Mouse (Mus musculus) heart, embryonic 13.5 days (tissue): ENCODE measurements at regions not wholly inside any gene's neighbourhood (a gene's known extent, or its start where the extent isn't known, plus 50 kb on each side); places are given as distances from the start of the nearest gene placed in this dataset.

ENCODE experiments used
- ATAC-seq: fragments of 200-750 bp; cut with Nextera tagmentation; 2 replicates; pipeline ENCODE4 v1.8.0; 2017; ENCODE audit warnings: moderate TSS enrichment; ENCODE audit not compliant: insufficient number of reproducible peaks, low FRiP score, low TSS enrichment; ENCODE audit errors: extremely low read depth
- H3K27ac ChIP-seq: fragments of 300-500 bp; sonication (generic); replicated peaks from 2 replicates; pipeline ENCODE4 v1.5.1; 2015; ENCODE audit warnings: moderate library complexity, mild to moderate bottlenecking, inconsistent platforms
- H3K27me3 ChIP-seq: fragments of 300-500 bp; sonication (generic); replicated peaks from 2 replicates; pipeline ENCODE4 v1.6.1; 2015; ENCODE audit warnings: mild to moderate bottlenecking, inconsistent platforms
- H3K36me3 ChIP-seq: fragments of 300-500 bp; sonication (generic); 2 replicates; pipeline ENCODE4 v1.6.1; 2015; ENCODE audit warnings: mild to moderate bottlenecking, inconsistent platforms
- H3K4me1 ChIP-seq: fragments of 300-500 bp; sonication (generic); 2 replicates; pipeline ENCODE4 v1.6.1; 2015; ENCODE audit warnings: inconsistent platforms
- H3K4me2 ChIP-seq: fragments of 300-500 bp; sonication (generic); 2 replicates; pipeline ENCODE4 v1.6.1; 2015; ENCODE audit warnings: inconsistent platforms, mild to moderate bottlenecking, moderate library complexity
- H3K4me3 ChIP-seq: fragments of 300-500 bp; sonication (generic); 2 replicates; pipeline ENCODE4 v1.5.1; 2015; ENCODE audit warnings: moderate library complexity, mild to moderate bottlenecking, inconsistent platforms
- H3K9ac ChIP-seq: fragments of 300-500 bp; sonication (generic); 2 replicates; pipeline ENCODE4 v1.6.1; 2015; ENCODE audit warnings: inconsistent platforms, mild to moderate bottlenecking, moderate library complexity
- H3K9me3 ChIP-seq: fragments of 300-500 bp; sonication (generic); 2 replicates; pipeline ENCODE4 v1.6.1; 2016; ENCODE audit warnings: inconsistent platforms
- WGBS: fragments of 180-500 bp; shearing (Covaris S2); methylation state at CpG from one replicate; pipeline ENCODE4 v1.1.7; 2015; ENCODE audit warnings: mixed read lengths; 5-methylcytosine and 5-hydroxymethylcytosine counted together

GRCm38 (mm10) chr5:91746077-91746476, 216.8 kb downstream of the Rchy1 start:
- Histone ChIP-seq H3K4me1 (peaks cover 13% of the 10 kb centered on the region), H3K9ac (no peak overlapping the region), H3K27ac (no peak overlapping the region), H3K9me3 (no peaks in the 10 kb centered on the region), H3K4me3 (no peak overlapping the region), H3K36me3 (no peaks in the 10 kb centered on the region), H3K4me2 (no peak overlapping the region), H3K27me3 (no peaks in the 10 kb centered on the region)
- ATAC-seq, result no peak
- 65% methylated on average over 5 of the region's 5 CpGs for WGBS

GRCm38 (mm10) chr5:91744389-91744788, 218.5 kb downstream of the Rchy1 start:
- H3K4me3 ChIP-seq, result no peak overlapping the region
- H3K9me3 ChIP-seq, result no peaks in the 10 kb centered on the region
- no peaks in the 10 kb centered on the region for H3K27me3 ChIP-seq
- H3K4me2 ChIP-seq, result no peak overlapping the region
- H3K27ac ChIP-seq, result no peak overlapping the region
- H3K36me3 ChIP-seq, result no peaks in the 10 kb centered on the region
- peaks cover 16% of the 10 kb centered on the region for H3K4me1 ChIP-seq
- no peak for ATAC-seq
- H3K9ac ChIP-seq, result no peak overlapping the region

- peak overlapping the region; percentile 81 for H3K27ac ChIP-seq
- peak overlapping the region; percentile 38 for H3K4me2 ChIP-seq
- WGBS, result 38% methylated on average over 4 of the region's 4 CpGs
- H3K36me3 ChIP-seq, result no peaks in the 10 kb centered on the region
- no peaks in the 10 kb centered on the region for H3K27me3 ChIP-seq
- no peak for ATAC-seq
- H3K9me3 ChIP-seq, result no peaks in the 10 kb centered on the region
- no peak overlapping the region for H3K9ac ChIP-seq
- no peak overlapping the region for H3K4me3 ChIP-seq
- peaks cover 20% of the 10 kb centered on the region for H3K4me1 ChIP-seq
These were observed 222.7 kb downstream of the Rchy1 start for GRCm38 (mm10) chr5:91740159-91740537.

GRCm38 (mm10) chr5:91739433-91740158, 222.2 kb downstream of the Parm1 start:
- H3K27me3 ChIP-seq, result no peaks in the 10 kb centered on the region
- H3K9me3 ChIP-seq, result no peaks in the 10 kb centered on the region
- no peak overlapping the region for H3K4me3 ChIP-seq
- peak overlapping the region; percentile 81 for H3K27ac ChIP-seq
- no peak overlapping the region for H3K9ac ChIP-seq
- no peak for ATAC-seq
- H3K36me3 ChIP-seq, result no peaks in the 10 kb centered on the region
- 32% methylated on average over 16 of the region's 16 CpGs for WGBS
- H3K4me2 ChIP-seq, result peak overlapping the region; percentile 38
- peaks cover 20% of the 10 kb centered on the region for H3K4me1 ChIP-seq

GRCm38 (mm10) chr5:91732002-91732401, 214.6 kb downstream of the Parm1 start:
- H3K4me1 ChIP-seq, result peaks cover 4% of the 10 kb centered on the region; the same call in 1 of the 2 replicates
- no peak overlapping the region for H3K9ac ChIP-seq
- no peaks in the 10 kb centered on the region for H3K36me3 ChIP-seq
- 82% methylated on average over 5 of the region's 5 CpGs for WGBS
- H3K4me2 ChIP-seq, result no peak overlapping the region
- ATAC-seq, result no peak
- no peaks in the 10 kb centered on the region for H3K9me3 ChIP-seq
- H3K27ac ChIP-seq, result no peak overlapping the region
- no peaks in the 10 kb centered on the region for H3K27me3 ChIP-seq
- no peak overlapping the region for H3K4me3 ChIP-seq

- 73% methylated on average over 5 of the region's 5 CpGs for WGBS
- Histone ChIP-seq H3K4me3 (no peak overlapping the region), H3K9me3 (no peaks in the 10 kb centered on the region), H3K27ac (no peak overlapping the region), H3K9ac (no peak overlapping the region), H3K4me2 (no peak overlapping the region), H3K27me3 (no peaks in the 10 kb centered on the region), H3K4me1 (peaks cover 5% of the 10 kb centered on the region), H3K36me3 (no peaks in the 10 kb centered on the region)
- ATAC-seq, result no peak
These were observed 213.7 kb downstream of the Parm1 start for GRCm38 (mm10) chr5:91731155-91731554.

- Histone ChIP-seq H3K36me3 (no peaks in the 10 kb centered on the region), H3K27me3 (no peaks in the 10 kb centered on the region), H3K9ac (no peak overlapping the region), H3K9me3 (no peaks in the 10 kb centered on the region), H3K4me3 (no peak overlapping the region), H3K4me1 (peaks cover 13% of the 10 kb centered on the region), H3K27ac (no peak overlapping the region), H3K4me2 (no peak overlapping the region)
- WGBS, result 58% methylated on average over 3 of the region's 3 CpGs
- ATAC-seq, result no peak
These were observed 212.5 kb downstream of the Parm1 start for GRCm38 (mm10) chr5:91729868-91730267.

- WGBS, result 59% methylated on average over 4 of the region's 4 CpGs
- no peak for ATAC-seq
- H3K9ac ChIP-seq, result no peak overlapping the region
- H3K4me3 ChIP-seq, result no peak overlapping the region
- no peaks in the 10 kb centered on the region for H3K9me3 ChIP-seq
- H3K4me2 ChIP-seq, result no peak overlapping the region
- H3K4me1 ChIP-seq, result peaks cover 13% of the 10 kb centered on the region
- H3K27ac ChIP-seq, result no peak overlapping the region
- no peaks in the 10 kb centered on the region for H3K36me3 ChIP-seq
- H3K27me3 ChIP-seq, result no peaks in the 10 kb centered on the region
These were observed 212.0 kb downstream of the Parm1 start for GRCm38 (mm10) chr5:91729415-91729814.

GRCm38 (mm10) chr5:91727448-91727847, 210.0 kb downstream of the Parm1 start:
- ATAC-seq, result no peak
- no peak overlapping the region for H3K9ac ChIP-seq
- no peaks in the 10 kb centered on the region for H3K36me3 ChIP-seq
- H3K27ac ChIP-seq, result no peak overlapping the region
- no peak overlapping the region for H3K4me2 ChIP-seq
- WGBS, result 49% methylated on average over 2 of the region's 2 CpGs
- H3K4me3 ChIP-seq, result no peak overlapping the region
- H3K27me3 ChIP-seq, result no peaks in the 10 kb centered on the region
- H3K9me3 ChIP-seq, result no peaks in the 10 kb centered on the region
- peaks cover 13% of the 10 kb centered on the region for H3K4me1 ChIP-seq

- Histone ChIP-seq H3K27me3 (no peaks in the 10 kb centered on the region), H3K4me3 (no peak overlapping the region), H3K4me1 (peaks cover 23% of the 10 kb centered on the region), H3K9me3 (no peaks in the 10 kb centered on the region), H3K36me3 (no peaks in the 10 kb centered on the region), H3K9ac (no peak overlapping the region), H3K27ac (no peak overlapping the region; the same call in 1 of the 2 replicates), H3K4me2 (no peak overlapping the region)
- no peak for ATAC-seq
- 58% methylated on average over 6 of the region's 6 CpGs for WGBS
These were observed 208.7 kb downstream of the Parm1 start for GRCm38 (mm10) chr5:91726118-91726500.

- no peaks in the 10 kb centered on the region for H3K36me3 ChIP-seq
- no peak for ATAC-seq
- H3K4me3 ChIP-seq, result no peak overlapping the region
- no peaks in the 10 kb centered on the region for H3K27me3 ChIP-seq
- no peaks in the 10 kb centered on the region for H3K9me3 ChIP-seq
- no peak overlapping the region for H3K4me2 ChIP-seq
- no peak overlapping the region; the same call in 1 of the 2 replicates for H3K27ac ChIP-seq
- peaks cover 28% of the 10 kb centered on the region for H3K4me1 ChIP-seq
- 42% methylated on average over 4 of the region's 4 CpGs for WGBS
- no peak overlapping the region for H3K9ac ChIP-seq
These were observed 208.1 kb downstream of the Parm1 start for GRCm38 (mm10) chr5:91725380-91726117.

GRCm38 (mm10) chr5:91724881-91725280, 207.5 kb downstream of the Parm1 start:
- no peak overlapping the region for H3K4me3 ChIP-seq
- peaks cover 28% of the 10 kb centered on the region for H3K4me1 ChIP-seq
- ATAC-seq, result no peak
- H3K27ac ChIP-seq, result no peak overlapping the region
- H3K4me2 ChIP-seq, result no peak overlapping the region
- no peaks in the 10 kb centered on the region for H3K27me3 ChIP-seq
- no peak overlapping the region for H3K9ac ChIP-seq
- no peaks in the 10 kb centered on the region for H3K9me3 ChIP-seq
- WGBS, result 96% methylated on average over 1 of the region's 1 CpGs
- H3K36me3 ChIP-seq, result no peaks in the 10 kb centered on the region
